Mouse (Mus musculus) embryonic facial prominence, embryonic 15.5 days (tissue): ENCODE measurements around the gene Parp16. TPM values are rescaled to one million over a fixed set of nuclear protein-coding genes. Genes with fewer than 3 reads are reported as not detected.

Experiments
- ATAC-seq: fragments of 200-750 bp; cut with Nextera tagmentation; 2 replicates; pipeline ENCODE4 v1.8.0; 2017; ENCODE audit warnings: low read depth, moderate TSS enrichment; ENCODE audit not compliant: insufficient number of reproducible peaks, low FRiP score, low TSS enrichment
- H3K27ac ChIP-seq: fragments of 300-500 bp; sonication (generic); replicated peaks from 2 replicates; pipeline ENCODE4 v1.5.1; 2015; ENCODE audit warnings: mild to moderate bottlenecking, inconsistent platforms
- H3K27me3 ChIP-seq: fragments of 300-500 bp; sonication (generic); 2 replicates; pipeline ENCODE4 v1.6.1; 2015; ENCODE audit warnings: inconsistent platforms
- H3K36me3 ChIP-seq: fragments of 300-500 bp; sonication (generic); 2 replicates; pipeline ENCODE4 v1.6.1; 2015; ENCODE audit warnings: mild to moderate bottlenecking, inconsistent platforms
- H3K4me1 ChIP-seq: fragments of 300-500 bp; sonication (generic); 2 replicates; pipeline ENCODE4 v1.6.1; 2015; ENCODE audit warnings: inconsistent platforms
- H3K4me2 ChIP-seq: fragments of 300-500 bp; sonication (generic); replicated peaks from 2 replicates; pipeline ENCODE4 v1.6.1; 2015; ENCODE audit warnings: mild to moderate bottlenecking, inconsistent platforms
- H3K4me3 ChIP-seq: fragments of 300-500 bp; sonication (generic); replicated peaks from 2 replicates; pipeline ENCODE4 v1.5.1; 2015; ENCODE audit warnings: mild to moderate bottlenecking, inconsistent platforms
- H3K9ac ChIP-seq: fragments of 300-500 bp; sonication (generic); 2 replicates; pipeline ENCODE4 v1.6.1; 2015; ENCODE audit warnings: inconsistent platforms
- H3K9me3 ChIP-seq: fragments of 300-500 bp; sonication (generic); replicated peaks from 2 replicates; pipeline ENCODE4 v1.6.1; 2016; ENCODE audit warnings: inconsistent platforms
- WGBS: fragments of 180-500 bp; shearing (Covaris S2); methylation state at CpG from one replicate; pipeline ENCODE4 v1.1.7; 2015; 5-methylcytosine and 5-hydroxymethylcytosine counted together
- polyA plus RNA-seq: library from polyadenylated mRNA; unstranded; fragments of >200 nt; fragmentation: Nextera tagmentation; extraction: Ambion mirVana; gene quantifications from 2 replicates; pipeline ENCODE4 v1.2.1, GENCODE M21; 2015

Gene Parp16
- polyA plus RNA-seq, 1 experiment from 2014 or later = 8.9 TPM

- Histone ChIP-seq H3K36me3 (no peaks in the 10 kb centered on the region), H3K4me1 (peaks cover 17% of the 10 kb centered on the region), H3K27me3 (no peaks in the 10 kb centered on the region), H3K9ac (no peak overlapping the region), H3K9me3 (no peaks in the 10 kb centered on the region), H3K4me2 (no peak overlapping the region), H3K27ac (no peak overlapping the region), H3K4me3 (no peak overlapping the region)
- no peak for ATAC-seq
- 76% methylated on average over 5 of the region's 5 CpGs for WGBS
These were observed 53.2 kb downstream of the Parp16 start for GRCm38 (mm10) chr9:65248377-65248690.

- no peaks in the 10 kb centered on the region for H3K36me3 ChIP-seq
- no peak overlapping the region for H3K27ac ChIP-seq
- H3K9me3 ChIP-seq = no peaks in the 10 kb centered on the region
- 52% methylated on average over 3 of the region's 3 CpGs for WGBS
- H3K27me3 ChIP-seq = no peaks in the 10 kb centered on the region
- H3K4me3 ChIP-seq = no peak overlapping the region
- H3K4me1 ChIP-seq = peaks cover 8% of the 10 kb centered on the region
- no peak overlapping the region for H3K9ac ChIP-seq
- no peak overlapping the region for H3K4me2 ChIP-seq
- no peak for ATAC-seq
These were observed 56.9 kb downstream of the Parp16 start for GRCm38 (mm10) chr9:65252026-65252425.

GRCm38 (mm10) chr9:65255906-65256600 lies 60.9 kb downstream of the Parp16 start:
- Histone ChIP-seq H3K27ac (no peak overlapping the region), H3K9ac (no peak overlapping the region), H3K4me3 (no peak overlapping the region), H3K4me1 (0 out of 2 replicates have a peak, but pooled peaks cover 5% of the 10 kb centered on the region), H3K27me3 (no peaks in the 10 kb centered on the region), H3K9me3 (no peaks in the 10 kb centered on the region), H3K4me2 (no peak overlapping the region), H3K36me3 (no peaks in the 10 kb centered on the region)
- WGBS = 71% methylated on average over 11 of the region's 11 CpGs
- no peak for ATAC-seq

GRCm38 (mm10) chr9:65257218-65257910 lies 62.2 kb downstream of the Parp16 start:
- no peak overlapping the region for H3K4me2 ChIP-seq
- WGBS = 64% methylated on average over 9 of the region's 9 CpGs
- no peaks in the 10 kb centered on the region for H3K36me3 ChIP-seq
- H3K9ac ChIP-seq = no peak overlapping the region
- no peak for ATAC-seq
- H3K27me3 ChIP-seq = no peaks in the 10 kb centered on the region
- H3K9me3 ChIP-seq = no peaks in the 10 kb centered on the region
- 0 out of 2 replicates have a peak, but pooled peaks cover 5% of the 10 kb centered on the region for H3K4me1 ChIP-seq
- H3K4me3 ChIP-seq = no peak overlapping the region
- H3K27ac ChIP-seq = no peak overlapping the region

- Histone ChIP-seq H3K27ac (no peak overlapping the region), H3K36me3 (no peaks in the 10 kb centered on the region), H3K4me3 (no peak overlapping the region), H3K9me3 (no peaks in the 10 kb centered on the region), H3K4me2 (no peak overlapping the region), H3K4me1 (0 out of 2 replicates have a peak, but pooled peaks cover 5% of the 10 kb centered on the region), H3K27me3 (no peaks in the 10 kb centered on the region), H3K9ac (no peak overlapping the region)
- no peak for ATAC-seq
- WGBS = 66% methylated on average over 7 of the region's 7 CpGs
These were observed 64.2 kb downstream of the Parp16 start for GRCm38 (mm10) chr9:65259366-65259765.

- 86% methylated on average over 2 of the region's 2 CpGs for WGBS
- Histone ChIP-seq H3K4me1 (peaks cover 15% of the 10 kb centered on the region), H3K4me3 (no peak overlapping the region), H3K9ac (no peak overlapping the region), H3K36me3 (no peaks in the 10 kb centered on the region), H3K27me3 (no peaks in the 10 kb centered on the region), H3K9me3 (no peaks in the 10 kb centered on the region), H3K4me2 (no peak overlapping the region), H3K27ac (no peak overlapping the region)
- ATAC-seq = no peak
These were observed 66.6 kb downstream of the Parp16 start for GRCm38 (mm10) chr9:65261591-65262230.

GRCm38 (mm10) chr9:65262641-65263120 lies 67.5 kb downstream of the Parp16 start:
- no peaks in the 10 kb centered on the region for H3K9me3 ChIP-seq
- no peaks in the 10 kb centered on the region for H3K27me3 ChIP-seq
- no peak for ATAC-seq
- no peak overlapping the region for H3K4me2 ChIP-seq
- 91% methylated on average over 3 of the region's 3 CpGs for WGBS
- no peak overlapping the region for H3K4me3 ChIP-seq
- H3K4me1 ChIP-seq = peaks cover 17% of the 10 kb centered on the region
- H3K27ac ChIP-seq = no peak overlapping the region
- no peaks in the 10 kb centered on the region for H3K36me3 ChIP-seq
- no peak overlapping the region for H3K9ac ChIP-seq

GRCm38 (mm10) chr9:65264959-65265358 lies 69.8 kb downstream of the Parp16 start, which contains the start of gene Cilp:
Cilp (plus strand) TSS chr9:65265180.
- Histone ChIP-seq H3K9me3 (no peaks in the 10 kb centered on the region), H3K27me3 (no peaks in the 10 kb centered on the region), H3K9ac (no peak within 1 kb of the TSS), H3K36me3 (no peaks in the 10 kb centered on the region), H3K4me3 (no peak within 1 kb of the TSS), H3K4me1 (peaks cover 20% of the 10 kb centered on the region), H3K4me2 (no peak within 1 kb of the TSS), H3K27ac (no peak within 1 kb of the TSS)
- 37% methylated on average over 5 of the region's 5 CpGs for WGBS
- no peak for ATAC-seq

GRCm38 (mm10) chr9:65267742-65268515 lies 72.8 kb downstream of the Parp16 start:
- H3K9me3 ChIP-seq = no peaks in the 10 kb centered on the region
- H3K4me1 ChIP-seq = peaks cover 20% of the 10 kb centered on the region
- H3K4me3 ChIP-seq = no peak overlapping the region
- H3K27ac ChIP-seq = peak overlapping the region; percentile 65
- H3K9ac ChIP-seq = no peak overlapping the region
- H3K27me3 ChIP-seq = no peaks in the 10 kb centered on the region
- H3K36me3 ChIP-seq = no peaks in the 10 kb centered on the region
- 30% methylated on average over 7 of the region's 7 CpGs for WGBS
- H3K4me2 ChIP-seq = no peak overlapping the region
- ATAC-seq = 0 out of 2 replicates have a peak, but pooled peaks have one; percentile 39

- ATAC-seq = no peak
- Histone ChIP-seq H3K4me3 (no peak overlapping the region), H3K27me3 (no peaks in the 10 kb centered on the region), H3K9me3 (no peaks in the 10 kb centered on the region), H3K4me2 (no peak overlapping the region), H3K4me1 (0 out of 2 replicates have a peak, but pooled peaks cover under 1% of the 10 kb centered on the region), H3K27ac (no peak overlapping the region), H3K36me3 (no peaks in the 10 kb centered on the region), H3K9ac (no peak overlapping the region)
- 85% methylated on average over 13 of the region's 13 CpGs for WGBS
These were observed 78.1 kb downstream of the Parp16 start for GRCm38 (mm10) chr9:65273048-65273809.
